Mouse (Mus musculus) ES-Bruce4 (cell line): Measurements from ENCODE around the gene Slc4a8.

Source experiments
- CTCF ChIP-seq: IDR thresholded peaks from one replicate; pipeline ENCODE4 v1.8.1; 2011; ENCODE audit warnings: low read depth, low read length
- EP300 ChIP-seq: IDR thresholded peaks from 2 replicates; pipeline ENCODE4 v1.6.1; 2011; ENCODE audit warnings: low read depth, low read length; ENCODE audit not compliant: insufficient read depth
- POLR2A ChIP-seq: IDR thresholded peaks from one replicate; pipeline ENCODE4 v1.8.1; 2011; ENCODE audit warnings: low read length; ENCODE audit not compliant: insufficient read depth

DNA sequence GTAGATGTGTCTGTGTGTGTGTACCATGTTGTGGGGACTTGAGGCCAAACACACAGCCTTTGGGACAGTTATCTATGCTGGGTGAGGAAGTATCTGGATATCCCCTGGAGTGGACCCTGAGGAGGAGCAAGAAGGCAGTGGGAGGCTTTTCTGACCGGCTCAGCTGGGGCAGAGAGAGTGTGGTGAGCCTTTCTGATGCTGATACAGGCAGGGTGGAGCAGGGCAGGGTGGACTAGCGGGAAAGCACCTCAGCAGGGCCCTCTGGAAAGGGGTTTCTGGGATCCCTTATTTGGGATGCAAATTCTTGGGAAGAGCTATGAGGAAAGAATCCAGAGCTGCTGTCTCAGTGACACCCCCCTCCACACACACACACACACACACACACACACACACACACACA, 30.8 kb downstream of the Slc4a8 start:
- TF ChIP-seq POLR2A, result no peak
- TF ChIP-seq CTCF, result no peak
- TF ChIP-seq EP300, result peak; percentile 92
